Mouse (Mus musculus) forebrain, embryonic 11.5 days (tissue): ENCODE measurements around the gene Olfr1189. TPM values are rescaled to one million over a fixed set of nuclear protein-coding genes. Genes with fewer than 3 reads are reported as not detected.
"Not testable (repeated sequence)": the region's sequence is repeated elsewhere in the genome, so short reads cannot be mapped to it uniquely, and the experiment has no call there.

Source experiments
- ATAC-seq: fragments of 200-750 bp; cut with Nextera tagmentation; replicated peaks from 2 replicates; pipeline ENCODE4 v1.8.0; 2017; ENCODE audit warnings: moderate TSS enrichment; ENCODE audit not compliant: low FRiP score
- DNase-seq: peaks from one replicate; pipeline ENCODE4 v3.0.0-alpha.2; 2017; ENCODE audit warnings: low spot score
- H3K27ac ChIP-seq: fragments of 300-500 bp; sonication (generic); 2 replicates; pipeline ENCODE4 v1.5.1; 2014; ENCODE audit warnings: low read depth, low read length
- H3K27me3 ChIP-seq: fragments of 300-500 bp; sonication (generic); 2 replicates; pipeline ENCODE4 v1.6.1; 2014; ENCODE audit warnings: mild to moderate bottlenecking, low read length, mixed read lengths; ENCODE audit not compliant: control insufficient read depth, insufficient read depth
- H3K36me3 ChIP-seq: fragments of 300-500 bp; sonication (generic); 2 replicates; pipeline ENCODE4 v1.6.1; 2014; ENCODE audit warnings: mild to moderate bottlenecking, low read length, moderate library complexity, mixed read lengths; ENCODE audit not compliant: control insufficient read depth, insufficient read depth
- H3K4me1 ChIP-seq: fragments of 300-500 bp; sonication (generic); replicated peaks from 2 replicates; pipeline ENCODE4 v1.6.1; 2014; ENCODE audit warnings: low read length, mixed read lengths; ENCODE audit not compliant: control insufficient read depth, insufficient read depth
- H3K4me2 ChIP-seq: fragments of 300-500 bp; sonication (generic); 2 replicates; pipeline ENCODE4 v1.6.1; 2014; ENCODE audit warnings: low read depth, mild to moderate bottlenecking, low read length, moderate library complexity, mixed read lengths; ENCODE audit not compliant: severe bottlenecking
- H3K4me3 ChIP-seq: fragments of 300-500 bp; sonication (generic); 2 replicates; pipeline ENCODE4 v1.5.1; 2014; ENCODE audit warnings: low read depth, low read length
- H3K9ac ChIP-seq: fragments of 300-500 bp; sonication (generic); 2 replicates; pipeline ENCODE4 v1.6.1; 2014; ENCODE audit warnings: low read length
- H3K9me3 ChIP-seq: fragments of 300-500 bp; sonication (generic); 2 replicates; pipeline ENCODE4 v1.6.1; 2016; ENCODE audit warnings: low read length, mixed read lengths; ENCODE audit not compliant: control insufficient read depth
- WGBS: fragments of 180-500 bp; shearing (Covaris S2); extraction: QIAGEN DNeasy Blood & Tissue Kit; methylation state at CpG from one replicate; pipeline ENCODE4 v1.1.7; 2014; 5-methylcytosine and 5-hydroxymethylcytosine counted together
- polyA plus RNA-seq: library from polyadenylated mRNA; unstranded; fragments of >200 nt; fragmentation: Nextera tagmentation; extraction: Ambion mirVana; gene quantifications from 2 replicates; pipeline ENCODE4 v1.2.1, GENCODE M21; 2014

The Olfr1189 gene
- not detected in 2 replicates for polyA plus RNA-seq

DNA sequence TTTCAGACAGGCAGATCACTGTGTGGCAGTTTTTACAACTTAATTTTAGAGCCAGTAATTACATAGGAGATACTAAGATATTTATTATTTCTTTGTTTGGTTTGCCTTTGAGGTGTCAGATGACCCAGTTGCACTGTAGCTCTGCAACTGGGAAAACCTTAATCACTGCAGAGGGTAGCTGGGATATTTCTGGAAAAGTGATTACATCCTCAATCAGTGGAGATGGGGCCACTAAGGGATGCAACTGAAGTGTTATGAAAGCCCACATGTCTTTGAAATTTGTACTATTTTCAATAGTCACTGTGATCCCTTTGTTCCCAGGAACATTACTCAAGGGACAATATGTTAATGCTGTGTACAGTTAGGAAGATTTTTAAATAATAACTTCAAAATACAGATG, at the start of gene Olfr1189:
Olfr1189 (plus strand) TSS at position 301 of the 400 bp plus-strand sequence.
- Histone ChIP-seq H3K9ac (no peak within 1 kb of the TSS), H3K36me3 (no peaks in the 10 kb centered on the region), H3K4me1 (no peaks in the 10 kb centered on the region), H3K4me2 (no peak within 1 kb of the TSS), H3K27me3 (no peaks in the 10 kb centered on the region), H3K9me3 (no peaks in the 10 kb centered on the region), H3K27ac (no peak within 1 kb of the TSS), H3K4me3 (no peak within 1 kb of the TSS)
- DNase-seq (no peak), ATAC-seq (no peak)

DNA sequence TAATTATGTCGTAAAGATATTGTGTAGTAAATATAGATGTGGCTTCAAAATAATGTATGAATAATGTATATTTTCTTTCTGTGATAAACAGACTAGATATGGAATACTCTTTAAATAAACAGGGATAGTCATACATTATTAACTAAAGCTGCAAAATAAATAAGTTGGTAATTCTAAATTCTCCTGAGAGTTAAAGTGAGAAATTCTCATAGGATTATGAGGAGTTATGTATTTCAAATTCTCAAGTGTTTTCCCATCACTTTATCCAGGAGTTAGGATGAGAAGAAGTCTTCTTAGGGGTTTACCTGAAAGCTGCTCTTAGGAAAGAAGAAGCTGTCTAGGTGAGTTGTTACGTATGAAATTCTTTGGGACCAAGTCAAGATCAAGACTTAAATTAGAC, 29.6 kb upstream of the Olfr1189 start, which contains the start of gene Olfr1188:
Olfr1188 (plus strand) TSS at position 301 of the 400 bp plus-strand sequence.
- no peak within 1 kb of the TSS for H3K4me3 ChIP-seq
- ATAC-seq, result no peak
- no peak for DNase-seq
- no peaks in the 10 kb centered on the region for H3K9me3 ChIP-seq
- no peak within 1 kb of the TSS for H3K4me2 ChIP-seq
- no peaks in the 10 kb centered on the region for H3K27me3 ChIP-seq
- WGBS, result 91% methylated on average over 2 of the region's 2 CpGs
- no peak within 1 kb of the TSS for H3K27ac ChIP-seq
- no peaks in the 10 kb centered on the region for H3K4me1 ChIP-seq
- no peak within 1 kb of the TSS for H3K9ac ChIP-seq
- H3K36me3 ChIP-seq, result no peaks in the 10 kb centered on the region

DNA sequence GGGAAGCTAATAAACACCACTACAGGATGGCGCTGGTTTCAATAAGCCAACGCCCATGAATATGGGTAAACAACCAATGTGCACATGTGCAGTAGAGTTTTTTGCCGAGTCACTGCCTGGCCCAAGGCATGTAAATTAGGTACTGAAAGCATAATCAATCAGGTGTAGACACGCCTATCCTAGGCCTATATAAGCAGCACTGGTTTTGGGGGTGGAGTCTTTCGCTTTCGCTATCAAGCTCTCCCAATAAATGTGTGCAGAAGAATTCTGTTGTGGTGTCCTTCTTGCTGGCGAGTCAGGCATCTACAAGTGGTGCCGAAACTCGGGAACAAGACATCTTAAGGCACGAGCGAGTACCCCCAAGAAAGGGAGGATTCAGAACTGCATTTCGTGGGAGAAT, 13.6 kb upstream of the Olfr1189 start:
- not testable (repeated sequence) for H3K4me2 ChIP-seq, ATAC-seq, H3K27ac ChIP-seq, DNase-seq, H3K36me3 ChIP-seq, H3K27me3 ChIP-seq, H3K9ac ChIP-seq, H3K4me1 ChIP-seq, H3K4me3 ChIP-seq, H3K9me3 ChIP-seq
- 92% methylated on average over 12 of the region's 12 CpGs for WGBS

DNA sequence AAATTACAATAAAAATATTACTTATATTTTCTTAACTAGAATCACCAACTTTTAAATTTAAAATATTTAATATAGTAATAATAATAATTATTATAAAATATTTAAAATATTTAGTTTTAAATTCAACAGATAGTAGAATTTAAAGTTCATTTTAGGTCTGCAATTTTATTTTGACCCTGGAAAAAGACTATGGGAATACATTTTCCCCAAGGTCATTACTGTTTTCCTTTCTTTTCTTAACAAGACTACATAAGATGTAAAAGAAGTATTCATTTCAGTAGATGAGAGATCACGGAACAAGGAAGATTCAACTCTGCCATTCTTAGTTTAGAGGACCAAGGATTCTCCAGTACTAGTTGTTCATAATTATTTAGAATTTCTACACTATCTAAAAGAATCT, 54.0 kb downstream of the Olfr1189 start, which contains the start of gene Olfr1191-ps1:
Olfr1191-ps1 (plus strand) TSS at position 301 of the 400 bp plus-strand sequence.
- ATAC-seq, H3K27ac ChIP-seq, H3K9me3 ChIP-seq, H3K4me3 ChIP-seq, H3K36me3 ChIP-seq, H3K4me2 ChIP-seq, H3K27me3 ChIP-seq, H3K9ac ChIP-seq, H3K4me1 ChIP-seq, DNase-seq: not testable (repeated sequence)
- WGBS, result 84% methylated on average over 1 of the region's 1 CpGs

Other genes starting within 250 kb of the Olfr1189 start
- gene Olfr1176, start 249.7 kb upstream of the Olfr1189 start, polyA plus RNA-seq, result not detected in 2 replicates
- not detected in 2 replicates for gene Olfr1177-ps, start 240.0 kb upstream of the Olfr1189 start, polyA plus RNA-seq
- not detected in 2 replicates for gene Olfr1178, start 199.4 kb upstream of the Olfr1189 start, polyA plus RNA-seq
- gene Olfr1179, start 180.0 kb upstream of the Olfr1189 start, polyA plus RNA-seq, result not detected in 2 replicates
- not detected in 2 replicates for gene Olfr1180, start 167.3 kb upstream of the Olfr1189 start, polyA plus RNA-seq
- gene Olfr1181, start 160.3 kb upstream of the Olfr1189 start, polyA plus RNA-seq, result not detected in 2 replicates
- not detected in 2 replicates for gene Gm13757, start 137.3 kb upstream of the Olfr1189 start, polyA plus RNA-seq
- gene Olfr1183, start 131.6 kb upstream of the Olfr1189 start, polyA plus RNA-seq, result not detected in 2 replicates
- gene Olfr1184, start 102.9 kb upstream of the Olfr1189 start, polyA plus RNA-seq, result not detected in 2 replicates
- gene Olfr1185-ps1, start 93.1 kb upstream of the Olfr1189 start, polyA plus RNA-seq, result not detected in 2 replicates
- not detected in 2 replicates for gene Olfr1186, start 67.9 kb upstream of the Olfr1189 start, polyA plus RNA-seq
- not detected in 2 replicates for gene Olfr1188, start 29.5 kb upstream of the Olfr1189 start, polyA plus RNA-seq
- not detected in 2 replicates for gene Olfr1191-ps1, start 54.1 kb downstream of the Olfr1189 start, polyA plus RNA-seq
- not detected in 2 replicates for gene Olfr1192-ps1, start 62.1 kb downstream of the Olfr1189 start, polyA plus RNA-seq
- gene Olfr1193, start 89.2 kb downstream of the Olfr1189 start, polyA plus RNA-seq, result not detected in 2 replicates
- not detected in 2 replicates for gene Olfr1195, start 102.7 kb downstream of the Olfr1189 start, polyA plus RNA-seq
- gene Olfr1196, start 118.1 kb downstream of the Olfr1189 start, polyA plus RNA-seq, result not detected in 2 replicates
- gene Olfr1197, start 145.9 kb downstream of the Olfr1189 start, polyA plus RNA-seq, result not detected in 2 replicates
- not detected in 2 replicates for gene Olfr1198, start 164.9 kb downstream of the Olfr1189 start, polyA plus RNA-seq
- not detected in 2 replicates for gene Olfr1199, start 174.0 kb downstream of the Olfr1189 start, polyA plus RNA-seq
- gene Olfr1200, start 184.0 kb downstream of the Olfr1189 start, polyA plus RNA-seq, result not detected in 2 replicates
- gene Olfr1201, start 206.6 kb downstream of the Olfr1189 start, polyA plus RNA-seq, result not detected in 2 replicates
- not detected in 2 replicates for gene Olfr1202, start 228.0 kb downstream of the Olfr1189 start, polyA plus RNA-seq
- gene Olfr1205, start 243.3 kb downstream of the Olfr1189 start, polyA plus RNA-seq, result not detected in 2 replicates